Mouse (Mus musculus) hindbrain, embryonic 16.5 days (tissue): ENCODE results near the gene Ier2. TPM values are rescaled to one million over a fixed set of nuclear protein-coding genes. Genes with fewer than 3 reads are reported as not detected.
A peak's percentile ranks its signal among the peaks of the same experiment; 100 is the strongest.

Experiments
- ATAC-seq: fragments of 200-750 bp; cut with Nextera tagmentation; 2 replicates; pipeline ENCODE4 v1.8.0; 2017; ENCODE audit warnings: moderate TSS enrichment, moderate library complexity
- H3K27ac ChIP-seq: fragments of 300-500 bp; sonication (generic); 2 replicates; pipeline ENCODE4 v1.5.1; 2014; ENCODE audit warnings: low read depth, mild to moderate bottlenecking, control low read depth, low read length, moderate library complexity
- H3K27me3 ChIP-seq: fragments of 300-500 bp; sonication (generic); replicated peaks from 2 replicates; pipeline ENCODE4 v1.6.1; 2014; ENCODE audit warnings: low read length; ENCODE audit not compliant: control insufficient read depth, insufficient read depth
- H3K36me3 ChIP-seq: fragments of 300-500 bp; sonication (generic); 2 replicates; pipeline ENCODE4 v1.6.1; 2014; ENCODE audit warnings: mild to moderate bottlenecking, low read length, moderate library complexity, mixed read lengths; ENCODE audit not compliant: control insufficient read depth, insufficient read depth
- H3K4me1 ChIP-seq: fragments of 300-500 bp; sonication (generic); 2 replicates; pipeline ENCODE4 v1.6.1; 2014; ENCODE audit warnings: low read depth, low read length; ENCODE audit not compliant: control insufficient read depth, insufficient read depth
- H3K4me2 ChIP-seq: fragments of 300-500 bp; sonication (generic); 2 replicates; pipeline ENCODE4 v1.6.1; 2014; ENCODE audit warnings: mild to moderate bottlenecking, low read length, control low read depth, moderate library complexity
- H3K4me3 ChIP-seq: fragments of 300-500 bp; sonication (generic); 2 replicates; pipeline ENCODE4 v1.5.1; 2014; ENCODE audit warnings: mild to moderate bottlenecking, low read length, control low read depth, moderate library complexity
- H3K9ac ChIP-seq: fragments of 300-500 bp; sonication (generic); 2 replicates; pipeline ENCODE4 v1.6.1; 2014; ENCODE audit warnings: low read depth, mild to moderate bottlenecking, control low read depth, low read length, moderate library complexity
- H3K9me3 ChIP-seq: fragments of 300-500 bp; sonication (generic); 2 replicates; pipeline ENCODE4 v1.6.1; 2014; ENCODE audit warnings: mild to moderate bottlenecking, low read length, moderate library complexity; ENCODE audit not compliant: control insufficient read depth
- WGBS: fragments of 180-500 bp; shearing (Covaris S2); extraction: QIAGEN DNeasy Blood & Tissue Kit; methylation state at CpG from one replicate; pipeline ENCODE4 v1.1.7; 2014; 5-methylcytosine and 5-hydroxymethylcytosine counted together
- polyA plus RNA-seq: library from polyadenylated mRNA; unstranded; fragments of >200 nt; fragmentation: Nextera tagmentation; extraction: Ambion mirVana; gene quantifications from 2 replicates; pipeline ENCODE4 v1.2.1, GENCODE M21; 2015

Gene Ier2
- polyA plus RNA-seq, 1 experiment from 2014 or later: 18.2 TPM

GRCm38 (mm10) chr8:84659936-84660818, 2.5 kb downstream of the Ier2 start:
- WGBS: 4% methylated on average over 33 of the region's 33 CpGs
- Histone ChIP-seq H3K9me3 (no peaks in the 10 kb centered on the region), H3K4me1 (peaks cover 47% of the 10 kb centered on the region), H3K27ac (peak overlapping the region; percentile 31), H3K36me3 (no peaks in the 10 kb centered on the region), H3K27me3 (0 out of 2 replicates have a peak, but pooled peaks cover 2% of the 10 kb centered on the region), H3K4me2 (peak overlapping the region; percentile 79), H3K4me3 (peak overlapping the region; percentile 67), H3K9ac (peak overlapping the region; percentile 41)
- ATAC-seq: no peak

- H3K9ac ChIP-seq: no peak overlapping the region
- peaks cover 47% of the 10 kb centered on the region for H3K4me1 ChIP-seq
- H3K27me3 ChIP-seq: 0 out of 2 replicates have a peak, but pooled peaks cover 2% of the 10 kb centered on the region
- H3K36me3 ChIP-seq: no peaks in the 10 kb centered on the region
- no peak overlapping the region for H3K4me2 ChIP-seq
- ATAC-seq: no peak
- 63% methylated on average over 1 of the region's 1 CpGs for WGBS
- H3K9me3 ChIP-seq: no peaks in the 10 kb centered on the region
- no peak overlapping the region for H3K4me3 ChIP-seq
- H3K27ac ChIP-seq: no peak overlapping the region
Observed at GRCm38 (mm10) chr8:84658951-84659350, 3.7 kb downstream of the Ier2 start.

GRCm38 (mm10) chr8:84657680-84658079, 5.0 kb downstream of the Ier2 start:
- Histone ChIP-seq H3K4me2 (no peak overlapping the region), H3K9ac (no peak overlapping the region), H3K4me1 (peaks cover 41% of the 10 kb centered on the region), H3K36me3 (no peaks in the 10 kb centered on the region), H3K27me3 (0 out of 2 replicates have a peak, but pooled peaks cover 2% of the 10 kb centered on the region), H3K27ac (no peak overlapping the region), H3K9me3 (no peaks in the 10 kb centered on the region), H3K4me3 (no peak overlapping the region)
- 56% methylated on average over 4 of the region's 4 CpGs for WGBS
- no peak for ATAC-seq

- Histone ChIP-seq H3K36me3 (no peaks in the 10 kb centered on the region), H3K4me2 (peak overlapping the region; percentile 57), H3K9ac (no peak overlapping the region), H3K27me3 (0 out of 2 replicates have a peak, but pooled peaks cover 2% of the 10 kb centered on the region), H3K9me3 (no peaks in the 10 kb centered on the region), H3K4me1 (peaks cover 39% of the 10 kb centered on the region), H3K4me3 (no peak overlapping the region), H3K27ac (peak overlapping the region; percentile 77; the same call in 1 of the 2 replicates)
- ATAC-seq: no peak
Observed at GRCm38 (mm10) chr8:84657203-84657602, 5.4 kb downstream of the Ier2 start.

GRCm38 (mm10) chr8:84656641-84657126, 6.0 kb downstream of the Ier2 start:
- H3K4me3 ChIP-seq: peak overlapping the region; percentile 35
- H3K27me3 ChIP-seq: 0 out of 2 replicates have a peak, but pooled peaks cover 2% of the 10 kb centered on the region
- H3K4me2 ChIP-seq: peak overlapping the region; percentile 57
- peak overlapping the region; percentile 77 for H3K27ac ChIP-seq
- 3% methylated on average over 23 of the region's 23 CpGs for WGBS
- ATAC-seq: 0 out of 2 replicates have a peak, but pooled peaks have one; percentile 34
- H3K4me1 ChIP-seq: peaks cover 35% of the 10 kb centered on the region
- peak overlapping the region; percentile 57 for H3K9ac ChIP-seq
- no peaks in the 10 kb centered on the region for H3K36me3 ChIP-seq
- H3K9me3 ChIP-seq: no peaks in the 10 kb centered on the region

- H3K4me1 ChIP-seq: peaks cover 30% of the 10 kb centered on the region
- peak overlapping the region; percentile 57 for H3K9ac ChIP-seq
- H3K4me2 ChIP-seq: peak overlapping the region; percentile 57
- H3K9me3 ChIP-seq: no peaks in the 10 kb centered on the region
- H3K27me3 ChIP-seq: 0 out of 2 replicates have a peak, but pooled peaks cover 2% of the 10 kb centered on the region
- H3K36me3 ChIP-seq: no peaks in the 10 kb centered on the region
- ATAC-seq: no peak
- under 1% methylated on average over 10 of the region's 10 CpGs for WGBS
- peak overlapping the region; percentile 35 for H3K4me3 ChIP-seq
- H3K27ac ChIP-seq: peak overlapping the region; percentile 77
Observed at GRCm38 (mm10) chr8:84656191-84656525, 6.5 kb downstream of the Ier2 start.

- H3K4me1 ChIP-seq: peaks cover 25% of the 10 kb centered on the region
- H3K4me2 ChIP-seq: peak overlapping the region; percentile 57
- peak overlapping the region; percentile 57 for H3K9ac ChIP-seq
- 3% methylated on average over 14 of the region's 15 CpGs for WGBS
- ATAC-seq: peak; percentile 74
- H3K27ac ChIP-seq: peak overlapping the region; percentile 77
- peak overlapping the region; percentile 35 for H3K4me3 ChIP-seq
- no peaks in the 10 kb centered on the region for H3K36me3 ChIP-seq
- 0 out of 2 replicates have a peak, but pooled peaks cover under 1% of the 10 kb centered on the region for H3K27me3 ChIP-seq
- no peaks in the 10 kb centered on the region for H3K9me3 ChIP-seq
Observed at GRCm38 (mm10) chr8:84655336-84656190, 7.1 kb downstream of the Ier2 start.

GRCm38 (mm10) chr8:84654597-84654996, 8.1 kb downstream of the Ier2 start:
- Histone ChIP-seq H3K4me1 (peaks cover 15% of the 10 kb centered on the region), H3K4me2 (no peak overlapping the region), H3K27me3 (no peaks in the 10 kb centered on the region), H3K4me3 (no peak overlapping the region), H3K9me3 (no peaks in the 10 kb centered on the region), H3K27ac (peak overlapping the region; percentile 77; the same call in 1 of the 2 replicates), H3K36me3 (no peaks in the 10 kb centered on the region), H3K9ac (no peak overlapping the region)
- ATAC-seq: no peak
- WGBS: 45% methylated on average over 4 of the region's 4 CpGs
